Mouse (Mus musculus): ENCODE measurements around the gene Hdac9. TPM values are rescaled to one million over a fixed set of nuclear protein-coding genes. Genes with fewer than 3 reads are reported as not detected.

The Hdac9 gene
- polyA plus RNA-seq, 1 experiment from 2014 or later, result 6.7 TPM

DNA sequence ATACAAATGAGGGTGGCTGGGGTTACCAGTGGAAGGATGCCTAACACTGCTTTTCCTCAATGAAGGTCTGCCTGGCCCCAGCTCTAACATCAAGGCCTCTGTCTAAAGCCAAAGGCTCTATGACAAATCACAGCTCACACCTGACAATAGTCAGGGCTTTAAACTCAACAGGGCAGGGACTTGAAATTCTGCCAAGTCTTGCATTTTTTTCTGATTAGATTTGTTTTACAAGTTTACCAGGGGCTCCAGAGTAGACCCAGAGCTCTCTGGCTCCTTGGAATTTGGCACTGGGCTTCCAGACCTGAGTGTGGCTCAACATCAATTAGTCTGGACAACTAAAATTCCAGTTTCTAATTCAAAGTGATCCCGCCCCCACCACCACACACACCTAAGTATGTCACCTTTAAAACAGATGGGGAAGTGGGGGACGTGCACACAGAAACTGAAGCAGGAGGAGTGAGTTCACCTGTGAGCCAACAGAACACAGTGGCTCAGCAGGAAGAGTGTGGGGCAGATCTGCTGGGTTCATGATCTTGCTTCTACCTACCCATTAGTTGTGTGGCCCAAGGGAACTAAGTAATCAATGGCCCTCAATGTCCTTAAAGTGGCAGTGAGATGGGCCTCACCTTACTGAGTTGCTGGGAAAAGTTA, 829.5 kb downstream of the Hdac9 start:
- peak; percentile 42 for DNase-seq (ENCODE audit: low spot score)
- Histone ChIP-seq H3K36me3 (replicated peaks; ENCODE audit: control insufficient read depth, insufficient read depth, low read depth, low read length) (no peaks in the 10 kb centered on the region), H3K9ac (replicated peaks; ENCODE audit: low read length) (no peak overlapping the region), H3K4me1 (ENCODE audit: control insufficient read depth, insufficient read depth, low read length) (no peaks in the 10 kb centered on the region), H3K27me3 (ENCODE audit: control insufficient read depth, insufficient read depth, low read length) (no peaks in the 10 kb centered on the region), H3K9me3 (replicated peaks; ENCODE audit: control insufficient read depth, low read length) (no peaks in the 10 kb centered on the region), H3K4me2 (ENCODE audit: low read depth, low read length) (no peak overlapping the region), H3K27ac (replicated peaks; ENCODE audit: low read depth, low read length) (no peak overlapping the region; the same call in 1 of the 2 replicates), H3K4me3 (ENCODE audit: low read depth, low read length) (no peak overlapping the region)
- WGBS, result 75% methylated on average over 2 of the region's 2 CpGs
- ATAC-seq (replicated peaks; ENCODE audit: insufficient number of reproducible peaks, low FRiP score, low TSS enrichment, low read depth), result no peak; the same call in 1 of the 2 replicates

GRCm38 (mm10) chr12:34076981-34077380, 839.9 kb downstream of the Hdac9 start:
- Histone ChIP-seq H3K9ac (replicated peaks; ENCODE audit: low read length) (no peak overlapping the region), H3K4me1 (ENCODE audit: control insufficient read depth, insufficient read depth, low read length) (no peaks in the 10 kb centered on the region), H3K4me3 (ENCODE audit: low read depth, low read length) (no peak overlapping the region), H3K27me3 (ENCODE audit: control insufficient read depth, insufficient read depth, low read length) (no peaks in the 10 kb centered on the region), H3K9me3 (replicated peaks; ENCODE audit: control insufficient read depth, low read length) (no peaks in the 10 kb centered on the region), H3K27ac (replicated peaks; ENCODE audit: low read depth, low read length) (no peak overlapping the region), H3K36me3 (replicated peaks; ENCODE audit: control insufficient read depth, insufficient read depth, low read depth, low read length) (no peaks in the 10 kb centered on the region), H3K4me2 (ENCODE audit: low read depth, low read length) (no peak overlapping the region)
- no peak for ATAC-seq (replicated peaks; ENCODE audit: insufficient number of reproducible peaks, low FRiP score, low TSS enrichment, low read depth)
- no peak for DNase-seq (ENCODE audit: low spot score)
- WGBS, result 90% methylated on average over 2 of the region's 2 CpGs

DNA sequence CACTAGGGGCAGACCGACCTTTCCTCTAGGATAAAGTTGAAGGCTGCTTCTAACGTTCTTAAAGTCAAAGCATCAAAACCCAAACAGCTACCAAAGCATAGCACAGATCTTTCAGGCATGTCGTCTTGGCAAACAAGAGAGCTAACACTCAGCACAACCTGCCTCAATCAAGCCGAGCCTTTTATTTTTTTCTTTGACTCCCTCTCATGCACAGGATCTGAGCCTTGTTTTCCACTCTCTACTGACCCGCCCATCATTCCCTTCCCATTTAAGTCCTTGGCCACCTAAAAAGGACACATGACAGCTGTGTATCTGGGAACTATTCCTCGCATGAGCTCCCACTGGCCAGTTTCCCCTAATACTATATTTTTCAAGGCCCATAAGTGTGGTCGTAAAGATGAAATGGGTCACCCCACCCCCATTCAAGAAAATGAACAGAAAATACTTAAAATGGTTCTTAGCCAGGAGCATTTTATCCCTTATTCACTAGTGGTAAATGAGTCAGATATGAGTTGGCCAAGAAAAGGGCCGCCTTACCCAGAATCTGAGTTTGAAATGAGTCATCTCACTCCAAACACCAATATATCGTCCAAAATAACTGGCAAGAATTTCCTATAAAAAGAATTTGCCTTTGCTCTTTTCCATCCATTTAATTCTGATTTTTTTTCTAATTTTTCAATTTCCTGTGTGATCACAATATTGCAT, 840.9 kb downstream of the Hdac9 start:
- WGBS, result 79% methylated on average over 9 of the region's 9 CpGs

DNA sequence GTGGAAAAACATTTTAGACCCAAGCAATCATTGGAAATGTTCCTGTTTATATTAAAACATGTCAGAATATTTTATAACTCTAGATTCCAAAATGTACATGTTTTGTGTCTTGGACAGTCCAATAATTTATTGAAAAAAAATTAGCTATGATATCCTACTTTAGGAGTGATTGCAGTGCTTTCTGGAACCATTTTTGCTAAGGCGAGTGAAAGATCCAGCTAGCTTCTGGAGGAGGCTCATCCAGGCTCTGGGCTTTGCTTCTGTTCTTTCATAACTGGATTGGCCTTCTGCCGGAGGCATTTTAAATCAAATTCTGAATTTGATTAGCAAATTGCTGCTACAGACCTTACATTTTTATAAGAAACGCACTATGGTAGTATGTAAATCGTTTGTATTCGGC, 864.4 kb downstream of the Hdac9 start:
- Histone ChIP-seq H3K36me3 (replicated peaks; ENCODE audit: control insufficient read depth, insufficient read depth, low read depth, low read length) (no peaks in the 10 kb centered on the region), H3K9me3 (replicated peaks; ENCODE audit: control insufficient read depth, low read length) (no peaks in the 10 kb centered on the region), H3K4me1 (ENCODE audit: control insufficient read depth, insufficient read depth, low read length) (no peaks in the 10 kb centered on the region), H3K9ac (replicated peaks; ENCODE audit: low read length) (no peak overlapping the region), H3K27me3 (ENCODE audit: control insufficient read depth, insufficient read depth, low read length) (no peaks in the 10 kb centered on the region), H3K4me3 (ENCODE audit: low read depth, low read length) (no peak overlapping the region), H3K4me2 (ENCODE audit: low read depth, low read length) (no peak overlapping the region), H3K27ac (replicated peaks; ENCODE audit: low read depth, low read length) (no peak overlapping the region)
- WGBS, result 71% methylated on average over 5 of the region's 5 CpGs
- ATAC-seq (replicated peaks; ENCODE audit: insufficient number of reproducible peaks, low FRiP score, low TSS enrichment, low read depth) (no peak), DNase-seq (ENCODE audit: low spot score) (no peak)

More for the DNA sequence above, 840.9 kb downstream of the Hdac9 start:
- H3K9me3 ChIP-seq (replicated peaks; ENCODE audit: control insufficient read depth, low read length), result no peaks in the 10 kb centered on the region
- H3K27ac ChIP-seq (replicated peaks; ENCODE audit: low read depth, low read length), result no peak overlapping the region
- no peaks in the 10 kb centered on the region for H3K4me1 ChIP-seq (ENCODE audit: control insufficient read depth, insufficient read depth, low read length)
- no peaks in the 10 kb centered on the region for H3K36me3 ChIP-seq (replicated peaks; ENCODE audit: control insufficient read depth, insufficient read depth, low read depth, low read length)
- ATAC-seq (replicated peaks; ENCODE audit: insufficient number of reproducible peaks, low FRiP score, low TSS enrichment, low read depth), result no peak
- no peaks in the 10 kb centered on the region for H3K27me3 ChIP-seq (ENCODE audit: control insufficient read depth, insufficient read depth, low read length)
- no peak overlapping the region for H3K4me2 ChIP-seq (ENCODE audit: low read depth, low read length)
- no peak overlapping the region for H3K4me3 ChIP-seq (ENCODE audit: low read depth, low read length)
- DNase-seq (ENCODE audit: low spot score), result no peak
- H3K9ac ChIP-seq (replicated peaks; ENCODE audit: low read length), result no peak overlapping the region

- ATAC-seq (replicated peaks; ENCODE audit: insufficient number of reproducible peaks, low FRiP score, low TSS enrichment, low read depth), result peak; percentile 62; the same call in 1 of the 2 replicates
These were observed 864.9 kb downstream of the Hdac9 start for GRCm38 (mm10) chr12:34052036-34052435.

GRCm38 (mm10) chr12:34051112-34051511, 865.8 kb downstream of the Hdac9 start:
- no peak overlapping the region for H3K27ac ChIP-seq (replicated peaks; ENCODE audit: low read depth, low read length)
- no peaks in the 10 kb centered on the region for H3K4me1 ChIP-seq (ENCODE audit: control insufficient read depth, insufficient read depth, low read length)
- H3K9me3 ChIP-seq (replicated peaks; ENCODE audit: control insufficient read depth, low read length), result no peaks in the 10 kb centered on the region
- ATAC-seq (replicated peaks; ENCODE audit: insufficient number of reproducible peaks, low FRiP score, low TSS enrichment, low read depth), result no peak
- H3K4me3 ChIP-seq (ENCODE audit: low read depth, low read length), result no peak overlapping the region
- DNase-seq (ENCODE audit: low spot score), result no peak
- H3K36me3 ChIP-seq (replicated peaks; ENCODE audit: control insufficient read depth, insufficient read depth, low read depth, low read length), result no peaks in the 10 kb centered on the region
- H3K27me3 ChIP-seq (ENCODE audit: control insufficient read depth, insufficient read depth, low read length), result no peaks in the 10 kb centered on the region
- no peak overlapping the region for H3K4me2 ChIP-seq (ENCODE audit: low read depth, low read length)
- WGBS, result 61% methylated on average over 7 of the region's 7 CpGs
- no peak overlapping the region for H3K9ac ChIP-seq (replicated peaks; ENCODE audit: low read length)

More at GRCm38 (mm10) chr12:34052036-34052435, 864.9 kb downstream of the Hdac9 start:
- Histone ChIP-seq H3K9me3 (replicated peaks; ENCODE audit: control insufficient read depth, low read length) (no peaks in the 10 kb centered on the region), H3K27ac (replicated peaks; ENCODE audit: low read depth, low read length) (no peak overlapping the region), H3K4me2 (ENCODE audit: low read depth, low read length) (no peak overlapping the region), H3K9ac (replicated peaks; ENCODE audit: low read length) (no peak overlapping the region), H3K36me3 (replicated peaks; ENCODE audit: control insufficient read depth, insufficient read depth, low read depth, low read length) (no peaks in the 10 kb centered on the region), H3K27me3 (ENCODE audit: control insufficient read depth, insufficient read depth, low read length) (no peaks in the 10 kb centered on the region), H3K4me3 (ENCODE audit: low read depth, low read length) (no peak overlapping the region), H3K4me1 (ENCODE audit: control insufficient read depth, insufficient read depth, low read length) (no peaks in the 10 kb centered on the region)
- peak; percentile 30 for DNase-seq (ENCODE audit: low spot score)
- 58% methylated on average over 3 of the region's 3 CpGs for WGBS

- Histone ChIP-seq H3K9me3 (replicated peaks; ENCODE audit: control insufficient read depth, low read length) (no peaks in the 10 kb centered on the region), H3K4me3 (ENCODE audit: low read depth, low read length) (no peak overlapping the region), H3K4me1 (ENCODE audit: control insufficient read depth, insufficient read depth, low read length) (no peaks in the 10 kb centered on the region), H3K36me3 (replicated peaks; ENCODE audit: control insufficient read depth, insufficient read depth, low read depth, low read length) (no peaks in the 10 kb centered on the region), H3K27me3 (ENCODE audit: control insufficient read depth, insufficient read depth, low read length) (no peaks in the 10 kb centered on the region), H3K4me2 (ENCODE audit: low read depth, low read length) (no peak overlapping the region), H3K9ac (replicated peaks; ENCODE audit: low read length) (no peak overlapping the region), H3K27ac (replicated peaks; ENCODE audit: low read depth, low read length) (no peak overlapping the region)
- ATAC-seq (replicated peaks; ENCODE audit: insufficient number of reproducible peaks, low FRiP score, low TSS enrichment, low read depth) (no peak), DNase-seq (ENCODE audit: low spot score) (no peak)
- WGBS, result 83% methylated on average over 6 of the region's 6 CpGs
These were observed 875.9 kb downstream of the Hdac9 start for GRCm38 (mm10) chr12:34040949-34041348.

DNA sequence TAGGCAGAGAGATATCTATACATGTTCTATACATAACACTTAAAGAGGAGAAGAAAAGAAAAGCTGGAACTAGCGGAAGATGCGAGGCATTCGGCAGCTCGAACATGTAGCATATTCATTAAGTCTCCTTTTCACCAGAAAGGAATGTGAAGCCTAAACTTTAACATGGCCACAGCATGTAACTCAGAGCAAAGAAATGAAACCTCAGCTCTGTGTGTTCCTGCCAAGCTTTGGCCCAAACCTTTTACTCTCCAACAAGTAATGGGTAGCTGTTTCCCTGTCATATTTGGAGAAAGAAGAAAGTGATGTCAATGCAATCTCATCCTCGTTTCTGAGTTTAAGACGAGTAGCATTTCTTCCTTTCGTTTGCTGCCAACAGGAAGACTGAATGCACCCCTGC, 876.8 kb downstream of the Hdac9 start:
- no peak for DNase-seq (ENCODE audit: low spot score)

More for the DNA sequence above, 876.8 kb downstream of the Hdac9 start:
- no peak overlapping the region for H3K4me2 ChIP-seq (ENCODE audit: low read depth, low read length)
- H3K27ac ChIP-seq (replicated peaks; ENCODE audit: low read depth, low read length), result no peak overlapping the region
- no peaks in the 10 kb centered on the region for H3K9me3 ChIP-seq (replicated peaks; ENCODE audit: control insufficient read depth, low read length)
- ATAC-seq (replicated peaks; ENCODE audit: insufficient number of reproducible peaks, low FRiP score, low TSS enrichment, low read depth), result no peak
- no peak overlapping the region for H3K9ac ChIP-seq (replicated peaks; ENCODE audit: low read length)
- no peaks in the 10 kb centered on the region for H3K27me3 ChIP-seq (ENCODE audit: control insufficient read depth, insufficient read depth, low read length)
- no peaks in the 10 kb centered on the region for H3K36me3 ChIP-seq (replicated peaks; ENCODE audit: control insufficient read depth, insufficient read depth, low read depth, low read length)
- 76% methylated on average over 7 of the region's 7 CpGs for WGBS
- no peaks in the 10 kb centered on the region for H3K4me1 ChIP-seq (ENCODE audit: control insufficient read depth, insufficient read depth, low read length)
- no peak overlapping the region for H3K4me3 ChIP-seq (ENCODE audit: low read depth, low read length)
